Mouse (Mus musculus) olfactory bulb, adult 2 months (tissue): Measurements from ENCODE around the gene Prc1. TPM values are rescaled to one million over a fixed set of nuclear protein-coding genes. Genes with fewer than 3 reads are reported as not detected.

Source experiments
- H3K27ac ChIP-seq: fragments of 200-500 bp; 2 replicates; pipeline ENCODE4 v1.5.1; 2012; ENCODE audit warnings: low read depth, low read length; ENCODE audit not compliant: insufficient read depth
- H3K4me1 ChIP-seq: fragments of 200-500 bp; 2 replicates; pipeline ENCODE4 v1.6.1; 2012; ENCODE audit warnings: low read length; ENCODE audit not compliant: control insufficient read depth, insufficient read depth
- H3K4me3 ChIP-seq: fragments of 200-500 bp; 2 replicates; pipeline ENCODE4 v1.5.1; 2012; ENCODE audit warnings: mild to moderate bottlenecking, low read depth, low read length, moderate library complexity; ENCODE audit not compliant: insufficient read depth
- CTCF ChIP-seq: fragments of 200-500 bp; IDR thresholded peaks from 2 replicates; pipeline ENCODE4 v1.5.1; 2012; ENCODE audit warnings: low read depth, mild to moderate bottlenecking, low read length, moderate library complexity; ENCODE audit not compliant: insufficient read depth
- POLR2A ChIP-seq: fragments of 200-500 bp; IDR thresholded peaks from 2 replicates; pipeline ENCODE4 v1.6.1; 2012; ENCODE audit warnings: mild to moderate bottlenecking, low read depth, low read length, moderate library complexity; ENCODE audit not compliant: insufficient read depth
- WGBS: fragments of 180-500 bp; shearing (Covaris S2); methylation state at CpG from one replicate; pipeline ENCODE4 v1.1.7; 2018; 5-methylcytosine and 5-hydroxymethylcytosine counted together
- polyA plus RNA-seq: library from polyadenylated mRNA; stranded (reverse); fragments of >200 nt; gene quantifications from 2 replicates; pipeline ENCODE4 v1.2.4, GENCODE M21; 2012; ENCODE audit warnings: low replicate concordance; ENCODE audit not compliant: missing spikeins, insufficient read depth, insufficient read length

The Prc1 gene
- polyA plus RNA-seq, 1 experiment, result not detected

GRCm38 (mm10) chr7:80281646-80282045, 12.6 kb upstream of the Prc1 start:
- Histone ChIP-seq H3K4me3 (no peak overlapping the region), H3K27ac (no peak overlapping the region), H3K4me1 (no peaks in the 10 kb centered on the region)
- WGBS, result 76% methylated on average over 3 of the region's 3 CpGs
- TF ChIP-seq CTCF (no peak), POLR2A (no peak)

- H3K4me3 ChIP-seq, result no peak overlapping the region
- TF ChIP-seq POLR2A, result no peak
- no peak for TF ChIP-seq CTCF
- WGBS, result 88% methylated on average over 3 of the region's 3 CpGs
- H3K4me1 ChIP-seq, result no peaks in the 10 kb centered on the region
- no peak overlapping the region for H3K27ac ChIP-seq
These were observed 10.9 kb upstream of the Prc1 start for GRCm38 (mm10) chr7:80283226-80283918.

GRCm38 (mm10) chr7:80284391-80284790, 9.9 kb upstream of the Prc1 start:
- Histone ChIP-seq H3K27ac (no peak overlapping the region), H3K4me3 (no peak overlapping the region), H3K4me1 (no peaks in the 10 kb centered on the region)
- no peak for TF ChIP-seq POLR2A
- TF ChIP-seq CTCF, result no peak
- 93% methylated on average over 5 of the region's 5 CpGs for WGBS

- WGBS, result 96% methylated on average over 6 of the region's 6 CpGs
- H3K4me3 ChIP-seq, result no peak overlapping the region
- TF ChIP-seq CTCF (no peak), POLR2A (no peak)
- no peak overlapping the region for H3K27ac ChIP-seq
- no peaks in the 10 kb centered on the region for H3K4me1 ChIP-seq
These were observed 8.5 kb upstream of the Prc1 start for GRCm38 (mm10) chr7:80285725-80286124.

- TF ChIP-seq CTCF (no peak), POLR2A (no peak)
- H3K27ac ChIP-seq, result no peak overlapping the region
- WGBS, result 87% methylated on average over 10 of the region's 10 CpGs
- no peak overlapping the region for H3K4me3 ChIP-seq
- no peaks in the 10 kb centered on the region for H3K4me1 ChIP-seq
These were observed 6.5 kb upstream of the Prc1 start for GRCm38 (mm10) chr7:80287736-80288135.

GRCm38 (mm10) chr7:80294764-80295648, 756 bp downstream of the Prc1 start:
- no peak overlapping the region for H3K27ac ChIP-seq
- H3K4me3 ChIP-seq, result peak overlapping the region; percentile 65
- 0 out of 2 replicates have a peak, but pooled peaks cover 8% of the 10 kb centered on the region for H3K4me1 ChIP-seq
- 5% methylated on average over 37 of the region's 37 CpGs for WGBS
- no peak for TF ChIP-seq CTCF
- no peak for TF ChIP-seq POLR2A

GRCm38 (mm10) chr7:80296462-80296861, 2.2 kb downstream of the Prc1 start:
- TF ChIP-seq CTCF, result no peak
- TF ChIP-seq POLR2A, result no peak
- Histone ChIP-seq H3K27ac (no peak overlapping the region), H3K4me3 (no peak overlapping the region), H3K4me1 (0 out of 2 replicates have a peak, but pooled peaks cover 8% of the 10 kb centered on the region)
- 96% methylated on average over 6 of the region's 6 CpGs for WGBS

GRCm38 (mm10) chr7:80297041-80297440, 2.8 kb downstream of the Prc1 start:
- Histone ChIP-seq H3K4me1 (0 out of 2 replicates have a peak, but pooled peaks cover 8% of the 10 kb centered on the region), H3K27ac (no peak overlapping the region), H3K4me3 (no peak overlapping the region)
- TF ChIP-seq POLR2A (no peak), CTCF (no peak)
- 69% methylated on average over 3 of the region's 3 CpGs for WGBS

GRCm38 (mm10) chr7:80298754-80299153, 4.5 kb downstream of the Prc1 start:
- H3K27ac ChIP-seq, result no peak overlapping the region
- TF ChIP-seq POLR2A (no peak), CTCF (no peak)
- WGBS, result 65% methylated on average over 4 of the region's 4 CpGs
- H3K4me3 ChIP-seq, result no peak overlapping the region
- 0 out of 2 replicates have a peak, but pooled peaks cover 8% of the 10 kb centered on the region for H3K4me1 ChIP-seq
